Mouse (Mus musculus) olfactory bulb, adult 2 months (tissue): ENCODE results near the gene Enho. TPM values are rescaled to one million over a fixed set of nuclear protein-coding genes. Genes with fewer than 3 reads are reported as not detected.
"Not testable (repeated sequence)": the region's sequence is repeated elsewhere in the genome, so short reads cannot be mapped to it uniquely, and the experiment has no call there.

Experiments
- H3K27ac ChIP-seq: fragments of 200-500 bp; 2 replicates; pipeline ENCODE4 v1.5.1; 2012; ENCODE audit warnings: low read depth, low read length; ENCODE audit not compliant: insufficient read depth
- H3K4me1 ChIP-seq: fragments of 200-500 bp; 2 replicates; pipeline ENCODE4 v1.6.1; 2012; ENCODE audit warnings: low read length; ENCODE audit not compliant: control insufficient read depth, insufficient read depth
- H3K4me3 ChIP-seq: fragments of 200-500 bp; 2 replicates; pipeline ENCODE4 v1.5.1; 2012; ENCODE audit warnings: mild to moderate bottlenecking, low read depth, low read length, moderate library complexity; ENCODE audit not compliant: insufficient read depth
- CTCF ChIP-seq: fragments of 200-500 bp; IDR thresholded peaks from 2 replicates; pipeline ENCODE4 v1.5.1; 2012; ENCODE audit warnings: low read depth, mild to moderate bottlenecking, low read length, moderate library complexity; ENCODE audit not compliant: insufficient read depth
- POLR2A ChIP-seq: fragments of 200-500 bp; IDR thresholded peaks from 2 replicates; pipeline ENCODE4 v1.6.1; 2012; ENCODE audit warnings: mild to moderate bottlenecking, low read depth, low read length, moderate library complexity; ENCODE audit not compliant: insufficient read depth
- WGBS: fragments of 180-500 bp; shearing (Covaris S2); methylation state at CpG from one replicate; pipeline ENCODE4 v1.1.7; 2018; 5-methylcytosine and 5-hydroxymethylcytosine counted together
- polyA plus RNA-seq: library from polyadenylated mRNA; stranded (reverse); fragments of >200 nt; gene quantifications from 2 replicates; pipeline ENCODE4 v1.2.4, GENCODE M21; 2012; ENCODE audit warnings: low replicate concordance; ENCODE audit not compliant: missing spikeins, insufficient read depth, insufficient read length

Enho gene
- polyA plus RNA-seq = not detected in 2 replicates

GRCm38 (mm10) chr4:41639913-41640507, at the start of gene Enho:
Enho (minus strand) TSS chr4:41640324.
- Histone ChIP-seq H3K4me1 (peaks cover 48% of the 10 kb centered on the region), H3K4me3 (peak within 1 kb of the TSS; percentile 69), H3K27ac (peak within 1 kb of the TSS; percentile 76)
- under 1% methylated on average over 74 of the region's 74 CpGs for WGBS
- no peak for TF ChIP-seq CTCF
- peak; percentile 35; the same call in 1 of the 2 replicates for TF ChIP-seq POLR2A

GRCm38 (mm10) chr4:41688562-41688961, 48.4 kb upstream of the Enho start:
- H3K4me1 ChIP-seq, H3K27ac ChIP-seq, H3K4me3 ChIP-seq: not testable (repeated sequence)
- 59% methylated on average over 1 of the region's 1 CpGs for WGBS

GRCm38 (mm10) chr4:41685882-41686492, 45.9 kb upstream of the Enho start:
- H3K4me3 ChIP-seq, H3K27ac ChIP-seq: not testable (repeated sequence)
- 54% methylated on average over 10 of the region's 10 CpGs for WGBS

GRCm38 (mm10) chr4:41684931-41685453, 44.9 kb upstream of the Enho start:
- H3K4me1 ChIP-seq = peaks cover 27% of the 10 kb centered on the region
- H3K27ac ChIP-seq, H3K4me3 ChIP-seq: not testable (repeated sequence)
- WGBS = 2% methylated on average over 13 of the region's 14 CpGs

More at GRCm38 (mm10) chr4:41685882-41686492, 45.9 kb upstream of the Enho start:
- H3K4me1 ChIP-seq = peaks cover 22% of the 10 kb centered on the region

- 11% methylated on average over 25 of the region's 27 CpGs for WGBS
- H3K27ac ChIP-seq = 0 out of 2 replicates have a peak overlapping the region, but pooled peaks have one; percentile 20
- peaks cover 33% of the 10 kb centered on the region for H3K4me1 ChIP-seq
- H3K4me3 ChIP-seq = peak overlapping the region; percentile 18
These were observed 44.2 kb upstream of the Enho start for GRCm38 (mm10) chr4:41684131-41684930.

- Histone ChIP-seq H3K4me3 (peak overlapping the region; percentile 29), H3K4me1 (peaks cover 35% of the 10 kb centered on the region)
- WGBS = 0% methylated on average over 10 of the region's 27 CpGs
- not testable (repeated sequence) for H3K27ac ChIP-seq
These were observed 43.2 kb upstream of the Enho start for GRCm38 (mm10) chr4:41683303-41683702.

GRCm38 (mm10) chr4:41682789-41683188, 42.7 kb upstream of the Enho start:
- Histone ChIP-seq H3K27ac (0 out of 2 replicates have a peak overlapping the region, but pooled peaks have one; percentile 70), H3K4me1 (peaks cover 36% of the 10 kb centered on the region), H3K4me3 (no peak overlapping the region)
- no peak for TF ChIP-seq POLR2A
- 54% methylated on average over 6 of the region's 6 CpGs for WGBS

GRCm38 (mm10) chr4:41681947-41682346, 41.8 kb upstream of the Enho start:
- Histone ChIP-seq H3K4me1 (peaks cover 44% of the 10 kb centered on the region), H3K4me3 (no peak overlapping the region), H3K27ac (no peak overlapping the region)
- no peak for TF ChIP-seq POLR2A
- no peak for TF ChIP-seq CTCF
- 71% methylated on average over 10 of the region's 10 CpGs for WGBS

GRCm38 (mm10) chr4:41681176-41681575, 41.1 kb upstream of the Enho start:
- H3K4me1 ChIP-seq = peaks cover 52% of the 10 kb centered on the region
- TF ChIP-seq POLR2A = no peak
- TF ChIP-seq CTCF = no peak
- WGBS = 40% methylated on average over 4 of the region's 4 CpGs
- no peak overlapping the region for H3K27ac ChIP-seq
- H3K4me3 ChIP-seq = no peak overlapping the region
